Mouse (Mus musculus) CD4-positive, CD25-positive, alpha-beta regulatory T cell, adult 4 months (primary cell): ENCODE results near the gene Icmt. TPM values are rescaled to one million over a fixed set of nuclear protein-coding genes. Genes with fewer than 3 reads are reported as not detected.

Experiments
- ATAC-seq: one replicate; pipeline ENCODE4 v1.8.0; 2017
- polyA plus RNA-seq, 2 experiments: library from polyadenylated mRNA; unstranded; fragments of 100-300 nt; shearing (Covaris generic); gene quantifications; one replicate each; pipeline ENCODE4 v1.2.1; 2017

Icmt gene
- polyA plus RNA-seq = 1 to 10 TPM; 3.9 to 8.2 TPM

DNA sequence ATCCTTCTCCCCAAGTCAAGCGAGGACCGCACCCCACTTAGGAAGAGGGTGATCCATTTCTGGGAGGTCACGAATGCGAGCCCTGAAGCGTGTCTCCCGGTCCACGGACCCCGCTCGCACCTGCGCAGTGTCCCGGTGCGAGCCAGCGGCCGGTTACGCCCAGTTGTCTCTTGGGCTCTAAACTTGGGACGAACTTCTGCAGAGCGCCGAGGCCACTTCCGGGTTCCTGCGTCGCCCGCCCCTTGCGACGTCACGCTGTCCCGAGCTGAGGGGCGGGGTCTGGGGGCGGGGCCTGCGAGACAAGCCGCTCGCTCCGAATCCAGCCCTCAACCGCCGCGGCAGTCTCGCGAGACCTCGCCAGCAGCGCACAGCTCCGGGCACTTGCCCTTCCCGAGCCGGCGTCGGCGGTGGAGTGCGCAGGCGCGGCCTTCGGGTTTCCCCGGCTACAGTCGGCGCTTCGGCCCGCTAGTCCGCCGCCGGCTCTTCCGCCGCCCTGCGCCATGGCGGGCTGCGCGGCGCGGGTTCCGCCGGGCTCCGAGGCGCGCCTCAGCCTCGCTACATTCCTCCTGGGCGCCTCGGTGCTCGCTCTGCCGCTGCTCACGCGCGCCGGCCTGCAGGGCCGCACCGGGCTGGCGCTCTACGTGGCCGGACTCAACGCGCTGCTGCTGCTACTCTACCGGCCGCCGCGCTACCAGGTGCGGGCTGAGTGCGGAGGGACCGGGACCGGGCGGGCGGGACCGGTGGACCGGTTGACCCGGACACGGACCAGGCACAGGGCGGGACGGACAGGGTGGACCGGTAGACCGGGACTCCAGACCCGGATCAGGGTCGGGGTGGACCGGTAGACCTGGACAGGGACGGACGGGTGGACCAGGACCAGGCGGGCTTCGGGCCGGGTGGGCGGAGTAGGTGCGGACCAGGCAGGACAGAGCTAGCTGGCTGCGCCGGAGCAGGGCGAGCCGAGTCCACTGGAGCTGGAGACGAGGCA lies at the start of gene Icmt:
TSS of gene Icmt (plus strand) at position 354 of the 988 bp plus-strand sequence.
- peak; percentile 91 for ATAC-seq

GRCm38 (mm10) chr4:152250615-152251014 lies 46.4 kb upstream of the Icmt start:
- ATAC-seq = no peak

- ATAC-seq = no peak
Observed at GRCm38 (mm10) chr4:152253183-152253759, 43.8 kb upstream of the Icmt start.

GRCm38 (mm10) chr4:152257070-152257469 lies 40.0 kb upstream of the Icmt start:
- no peak for ATAC-seq

DNA sequence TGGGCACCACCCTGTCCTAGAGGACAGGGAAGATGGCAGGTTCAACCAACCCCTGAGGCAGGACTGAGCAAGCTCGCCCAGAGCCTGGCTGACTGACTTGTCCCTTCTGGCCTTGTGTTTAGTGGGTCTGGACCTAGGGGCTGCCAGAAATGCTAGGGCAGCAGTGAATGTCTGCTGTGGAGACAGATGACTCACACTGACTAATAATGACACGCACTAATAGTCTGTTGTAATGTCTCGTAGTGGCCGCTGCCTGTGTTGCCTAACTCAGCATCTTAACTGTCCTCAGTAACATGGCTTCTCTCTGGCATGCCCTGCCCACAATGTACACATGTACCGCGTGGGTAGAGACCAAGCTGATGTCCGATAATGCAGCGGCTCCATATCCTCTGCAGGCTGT lies 36.6 kb upstream of the Icmt start:
- ATAC-seq = no peak

DNA sequence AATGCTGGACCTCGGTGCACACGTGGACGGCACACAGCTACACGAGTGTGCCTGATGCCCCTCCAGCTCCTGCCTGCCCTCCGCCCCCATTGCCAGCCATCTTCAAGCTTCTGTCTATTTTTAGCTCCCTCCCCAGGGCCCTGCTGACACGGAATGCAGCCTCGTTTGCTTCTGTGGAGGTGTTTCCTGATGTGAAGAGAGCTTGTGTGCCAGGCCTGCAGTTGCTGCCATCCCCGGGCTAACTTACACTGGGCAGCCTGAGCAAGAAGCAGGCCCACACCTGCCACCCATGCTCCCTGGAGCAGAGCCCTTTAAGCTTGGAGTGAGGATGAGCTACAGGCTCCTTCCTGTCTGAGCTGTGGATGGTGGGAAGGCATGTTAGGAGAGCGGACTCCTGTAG lies 34.8 kb upstream of the Icmt start:
- no peak for ATAC-seq

DNA sequence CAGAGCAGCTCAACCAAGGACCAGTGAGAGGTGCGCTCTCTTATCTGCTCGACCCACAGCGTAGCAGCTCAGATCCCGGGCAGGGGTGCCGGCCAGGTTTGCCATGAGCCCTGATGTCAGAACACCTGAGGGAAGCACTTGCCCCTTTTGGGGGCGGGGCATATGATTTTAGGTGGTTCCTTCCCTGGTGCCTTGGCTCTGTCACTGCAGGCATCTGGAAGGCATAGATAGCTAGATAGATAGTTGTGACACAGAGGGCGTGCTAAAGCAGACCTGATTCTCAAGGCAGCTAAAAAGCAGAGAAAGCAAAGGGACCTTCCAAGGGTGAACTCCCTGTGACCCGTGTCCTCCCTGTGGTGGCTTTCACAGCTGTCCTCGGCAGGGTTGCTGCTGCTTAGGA lies 33.9 kb upstream of the Icmt start:
- ATAC-seq = no peak

DNA sequence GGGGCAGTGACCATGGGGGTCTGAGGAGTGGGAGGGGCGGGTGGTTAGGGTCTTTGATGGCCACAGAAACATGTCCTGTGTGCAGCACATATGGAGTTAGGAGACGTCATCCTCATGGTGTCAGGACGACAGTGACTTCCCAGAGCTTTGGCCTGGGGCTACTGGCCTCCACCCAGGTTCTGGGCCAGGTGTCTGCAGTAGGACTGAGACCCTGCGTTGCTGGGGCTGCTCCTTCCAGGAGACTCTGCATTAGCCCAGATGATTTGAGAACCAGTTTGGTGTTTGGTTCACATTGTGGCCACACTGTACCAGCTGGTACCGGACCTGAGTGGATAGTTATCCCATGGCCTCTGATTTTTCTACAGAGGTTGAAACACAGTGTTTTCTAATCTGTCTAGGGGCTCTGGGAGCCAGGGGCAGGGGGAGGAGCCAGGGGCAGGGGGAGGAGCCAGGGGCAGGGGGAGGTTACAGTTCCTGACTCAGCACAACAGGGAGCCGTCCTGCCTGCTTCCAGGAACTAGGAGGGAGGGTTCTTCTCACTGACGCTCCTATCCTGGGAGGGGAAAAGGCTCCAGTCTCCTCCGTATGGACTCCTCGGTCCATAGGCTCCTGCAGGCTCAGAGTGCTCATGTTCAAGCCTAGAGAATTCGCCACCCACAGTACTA lies 33.4 kb upstream of the Icmt start:
- ATAC-seq = no peak

DNA sequence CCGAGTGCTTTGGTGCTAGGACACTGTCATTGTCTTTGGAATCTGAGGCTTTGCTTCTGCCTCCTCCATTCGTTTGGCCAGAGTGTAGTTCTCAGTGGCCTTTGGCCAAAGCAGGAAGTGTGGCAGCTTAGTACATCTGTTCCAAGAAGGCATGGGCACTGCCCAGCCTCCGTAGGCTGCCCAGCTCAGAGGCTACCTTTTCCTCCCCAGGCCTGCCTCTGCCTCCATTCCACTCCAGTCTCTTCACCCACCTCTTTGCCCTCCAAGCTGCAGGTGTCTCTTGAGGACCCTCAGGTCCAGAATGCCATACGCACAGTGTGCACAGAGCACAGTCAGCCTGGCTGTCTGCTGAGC lies 32.9 kb upstream of the Icmt start:
- no peak for ATAC-seq

- no peak for ATAC-seq
Observed at GRCm38 (mm10) chr4:152264867-152265568, 32.0 kb upstream of the Icmt start.

GRCm38 (mm10) chr4:152265791-152266190 lies 31.2 kb upstream of the Icmt start:
- ATAC-seq = no peak

DNA sequence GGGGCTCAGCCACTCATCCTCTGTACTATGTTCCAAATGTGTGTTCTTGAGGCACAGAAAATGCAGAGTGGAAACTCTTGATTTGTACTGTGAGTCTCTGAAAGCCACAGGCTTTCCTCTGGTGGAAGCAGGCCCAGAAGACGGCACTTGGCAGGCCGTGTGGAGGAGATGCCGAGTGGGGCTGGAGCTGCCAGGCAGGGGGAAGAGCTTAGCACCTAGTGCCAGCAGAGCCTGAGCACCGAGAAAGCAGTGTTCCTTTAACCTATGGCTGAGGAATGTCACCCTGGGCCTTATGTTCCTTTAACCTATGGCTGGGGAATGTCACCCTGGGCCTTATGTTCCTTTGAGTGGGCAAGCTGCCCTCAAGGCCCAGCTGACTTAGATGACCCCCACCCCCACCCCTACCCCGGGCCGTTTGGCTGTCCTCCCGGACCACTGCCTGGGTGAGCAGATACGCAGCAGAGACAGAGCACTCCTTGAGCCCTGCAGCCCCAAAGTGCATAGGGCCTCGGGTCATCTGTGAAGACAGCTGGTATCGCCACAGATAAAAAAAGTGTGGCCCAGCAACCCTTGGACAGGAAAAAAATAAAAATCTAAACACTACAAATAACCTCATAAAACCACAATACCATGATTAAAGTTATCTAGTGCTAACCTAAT lies 30.7 kb upstream of the Icmt start:
- no peak for ATAC-seq

DNA sequence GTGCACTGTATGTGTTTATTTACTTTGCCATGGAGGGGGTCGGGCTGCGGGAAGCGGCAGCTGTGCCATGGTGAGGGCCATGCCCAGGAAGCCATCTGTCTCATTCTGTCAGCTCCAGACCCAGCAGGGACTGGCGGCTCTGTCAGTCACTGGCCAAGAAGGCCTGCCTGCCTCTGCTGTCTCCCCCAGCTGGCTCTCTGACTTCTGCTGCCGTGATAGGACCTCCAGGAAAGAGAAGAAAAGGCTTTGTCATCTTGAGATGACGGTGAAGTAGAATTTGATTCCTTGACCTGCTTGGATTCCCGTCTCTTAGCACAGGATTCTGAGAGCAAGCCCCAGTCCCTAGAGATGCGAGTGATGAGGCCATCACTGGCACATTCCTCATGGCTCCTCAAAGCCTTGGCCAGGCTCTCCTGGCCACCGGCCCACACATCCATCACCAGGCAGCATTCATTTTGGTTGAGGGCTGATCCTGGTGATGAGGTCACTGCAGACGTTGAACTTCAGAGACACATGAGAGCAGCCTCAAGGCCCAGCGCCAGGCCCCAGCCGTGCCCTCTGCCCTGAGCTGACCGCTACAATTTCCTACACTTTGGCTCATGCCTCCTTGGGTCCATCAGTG lies 29.2 kb upstream of the Icmt start:
- no peak for ATAC-seq

GRCm38 (mm10) chr4:152269967-152270366 lies 27.1 kb upstream of the Icmt start:
- no peak for ATAC-seq

DNA sequence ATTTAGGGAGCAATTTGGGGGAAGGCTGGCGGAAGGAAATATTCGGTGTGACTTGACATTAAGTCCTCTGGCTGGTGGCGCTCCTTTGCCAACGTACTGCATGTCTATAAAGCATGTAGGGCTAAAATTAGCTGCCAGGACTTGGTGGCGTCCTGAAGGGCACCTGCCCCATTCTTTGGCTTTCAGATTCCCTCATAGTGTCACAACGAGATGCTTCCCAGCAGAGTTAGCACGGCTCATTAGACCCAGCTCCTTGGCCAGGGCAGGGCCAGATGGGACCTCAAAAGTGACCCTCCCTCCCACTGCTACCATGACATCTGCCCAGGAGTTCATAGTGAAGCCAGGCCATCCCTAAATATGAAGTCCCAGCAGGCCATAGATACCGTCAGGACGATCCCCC lies 26.4 kb upstream of the Icmt start:
- ATAC-seq = no peak

GRCm38 (mm10) chr4:152271334-152271733 lies 25.7 kb upstream of the Icmt start:
- no peak for ATAC-seq

GRCm38 (mm10) chr4:152272006-152272405 lies 25.0 kb upstream of the Icmt start:
- ATAC-seq = no peak

DNA sequence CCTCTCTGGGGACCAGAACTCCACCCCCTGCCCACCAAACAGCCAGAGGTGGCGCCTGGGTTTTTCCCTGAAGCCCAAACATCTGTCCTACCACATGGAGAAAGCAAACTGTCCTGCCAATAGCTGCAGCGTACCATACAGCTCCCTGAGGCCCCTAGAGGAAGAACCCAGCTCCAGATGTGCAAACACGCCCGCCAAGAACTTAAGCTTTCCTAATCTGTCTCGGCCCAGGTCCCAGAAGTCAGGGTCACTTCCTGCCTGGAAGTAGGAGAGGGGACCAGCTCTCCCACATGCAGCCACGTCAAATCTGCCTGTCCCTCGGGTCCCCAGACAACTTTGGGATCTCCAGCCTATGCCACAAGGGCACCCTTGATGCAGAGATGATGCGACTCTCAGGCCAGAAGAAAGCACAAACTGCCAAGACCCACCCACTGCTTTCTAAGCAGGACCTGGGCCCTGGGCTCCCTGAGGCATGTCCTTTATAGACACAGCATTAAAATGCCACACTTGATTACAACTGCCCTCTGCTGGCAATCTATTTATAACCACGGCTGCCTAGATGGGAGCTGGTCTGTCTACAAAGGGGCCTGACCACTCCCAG lies 24.5 kb upstream of the Icmt start:
- ATAC-seq = no peak

DNA sequence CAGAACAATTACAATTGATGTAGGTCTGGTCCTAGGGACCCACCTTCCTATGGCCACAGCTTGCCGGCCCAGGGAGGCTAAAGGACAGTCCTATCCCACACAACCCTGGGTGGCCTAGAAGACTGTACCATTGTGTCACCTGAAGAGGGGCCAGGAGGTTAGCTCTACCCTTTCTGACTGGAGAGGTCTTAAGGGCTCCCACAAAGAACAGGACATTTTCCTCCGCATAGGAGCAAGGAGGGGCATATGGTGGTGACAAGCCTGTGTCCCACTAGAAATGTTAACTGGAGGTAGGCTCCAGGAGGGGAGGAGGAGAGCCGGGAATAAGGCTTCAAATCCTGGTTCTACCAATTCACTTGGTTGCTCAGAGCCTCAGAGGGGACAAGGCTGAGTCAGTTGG lies 23.8 kb upstream of the Icmt start:
- ATAC-seq = no peak

GRCm38 (mm10) chr4:152273621-152274236 lies 23.3 kb upstream of the Icmt start, which contains the start of gene Gpr153:
Gene Gpr153, plus strand, starts transcription at chr4:152274232.
- ATAC-seq = no peak

- ATAC-seq = no peak
Observed at GRCm38 (mm10) chr4:152274681-152275131, 22.3 kb upstream of the Icmt start.
